12 mouse cellular contexts compared by ENCODE assay signal in the genomic region with DNA sequence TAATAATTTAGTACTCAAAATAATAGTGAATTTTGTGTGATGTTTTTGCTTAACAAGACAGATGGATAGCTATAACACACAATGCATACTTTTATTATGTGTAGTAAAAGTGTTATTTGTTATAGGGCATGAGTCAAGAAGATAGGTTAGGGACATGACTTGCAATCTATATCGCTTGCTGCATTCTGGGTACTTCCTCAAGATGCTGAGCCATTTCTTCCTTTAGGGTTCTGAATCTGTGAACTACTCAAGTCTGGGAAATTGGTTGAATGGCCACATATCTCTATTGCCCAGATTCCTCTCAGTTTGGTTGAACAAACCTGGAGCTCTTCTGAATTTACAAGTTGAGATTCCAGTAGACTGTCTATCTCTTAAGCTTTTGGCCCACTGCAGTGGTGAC.
"Had no signal": no experiment of that assay in that cellular context is flagged by ENCODE, and none has a peak within 500 bp of the region (broad histone marks: within the 10 kb centered on the region; RNA-seq: fewer than 3 reads in every experiment).

No protein-coding gene starts in this region.

- ATAC-seq: liver, postnatal 0 days; lung, postnatal 0 days; midbrain, embryonic 16.5 days had no signal

- H3K4me1 ChIP-seq: liver, embryonic 15.5 days had no signal

- H3K27me3 ChIP-seq: neural tube, embryonic 12.5 days; stomach, embryonic 15.5 days had no signal

- H3K9me3 ChIP-seq: liver, embryonic 15.5 days; midbrain, embryonic 10.5 days; midbrain, embryonic 12.5 days; neural tube, embryonic 12.5 days; stomach, embryonic 15.5 days had no signal

- H3K27ac ChIP-seq: liver, embryonic 15.5 days; macrophage; midbrain, embryonic 12.5 days; neural tube, embryonic 12.5 days; stomach, embryonic 15.5 days; stomach, postnatal 0 days had no signal

- H3K9ac ChIP-seq: liver, embryonic 15.5 days; liver, postnatal 0 days; lung, embryonic 14.5 days; midbrain, embryonic 12.5 days; neural tube, embryonic 12.5 days; stomach, embryonic 15.5 days had no signal

- H3K36me3 ChIP-seq: liver, embryonic 15.5 days; midbrain, embryonic 10.5 days; midbrain, embryonic 12.5 days; neural tube, embryonic 12.5 days; stomach, embryonic 15.5 days had no signal

- H3K4me2 ChIP-seq: liver, embryonic 15.5 days; midbrain, embryonic 12.5 days; neural tube, embryonic 12.5 days had no signal

- H3K4me3 ChIP-seq: liver, embryonic 15.5 days; midbrain, embryonic 10.5 days; midbrain, embryonic 12.5 days; myocyte; neural tube, embryonic 12.5 days; stomach, embryonic 15.5 days had no signal
